Mouse (Mus musculus) midbrain, postnatal 0 days (tissue): ENCODE measurements around the gene Gorasp1. TPM values are rescaled to one million over a fixed set of nuclear protein-coding genes. Genes with fewer than 3 reads are reported as not detected.

Experiments used
- ATAC-seq: fragments of 200-750 bp; cut with Nextera tagmentation; 2 replicates; pipeline ENCODE4 v1.8.0; 2017; ENCODE audit warnings: moderate number of reproducible peaks, mild to moderate bottlenecking, moderate TSS enrichment, moderate library complexity; ENCODE audit not compliant: low FRiP score
- DNase-seq: peaks from one replicate; pipeline ENCODE4 v3.0.0-alpha.2; 2015; ENCODE audit warnings: low spot score
- H3K27ac ChIP-seq: fragments of 300-500 bp; sonication (generic); 2 replicates; pipeline ENCODE4 v1.5.1; 2014; ENCODE audit warnings: low read depth, mild to moderate bottlenecking, low read length, mixed read lengths
- H3K27me3 ChIP-seq: fragments of 300-500 bp; sonication (generic); 2 replicates; pipeline ENCODE4 v1.6.1; 2014; ENCODE audit warnings: low read length, control low read depth, mixed read lengths; ENCODE audit not compliant: insufficient read depth
- H3K36me3 ChIP-seq: fragments of 300-500 bp; sonication (generic); 2 replicates; pipeline ENCODE4 v1.6.1; 2014; ENCODE audit warnings: low read length, control low read depth, mixed read lengths; ENCODE audit not compliant: insufficient read depth
- H3K4me1 ChIP-seq: fragments of 300-500 bp; sonication (generic); 2 replicates; pipeline ENCODE4 v1.6.1; 2014; ENCODE audit warnings: mild to moderate bottlenecking, control low read depth, antibody characterized with exemption, low read length, mixed read lengths; ENCODE audit not compliant: insufficient read depth
- H3K4me2 ChIP-seq: fragments of 300-500 bp; sonication (generic); 2 replicates; pipeline ENCODE4 v1.6.1; 2014; ENCODE audit warnings: low read depth, mild to moderate bottlenecking, low read length, mixed read lengths; ENCODE audit not compliant: poor library complexity, severe bottlenecking
- H3K4me3 ChIP-seq: fragments of 300-500 bp; sonication (generic); 2 replicates; pipeline ENCODE4 v1.5.1; 2014; ENCODE audit warnings: low read depth, mild to moderate bottlenecking, low read length, moderate library complexity
- H3K9ac ChIP-seq: fragments of 300-500 bp; sonication (generic); replicated peaks from 2 replicates; pipeline ENCODE4 v1.6.1; 2014; ENCODE audit warnings: mild to moderate bottlenecking, low read length, moderate library complexity, mixed read lengths; ENCODE audit not compliant: poor library complexity, severe bottlenecking
- H3K9me3 ChIP-seq: fragments of 300-500 bp; sonication (generic); 2 replicates; pipeline ENCODE4 v1.6.1; 2016; ENCODE audit warnings: low read length, control low read depth
- CTCF ChIP-seq: IDR thresholded peaks from 2 replicates; pipeline ENCODE4 v1.5.1; 2016; ENCODE audit warnings: antibody characterized with exemption, mild to moderate bottlenecking
- WGBS: fragments of 180-500 bp; shearing (Covaris S2); extraction: QIAGEN DNeasy Blood & Tissue Kit; methylation state at CpG from one replicate; pipeline ENCODE4 v1.1.7; 2014; 5-methylcytosine and 5-hydroxymethylcytosine counted together
- polyA plus RNA-seq: library from polyadenylated mRNA; unstranded; fragments of >200 nt; fragmentation: Nextera tagmentation; extraction: Ambion mirVana; gene quantifications from 2 replicates; pipeline ENCODE4 v1.2.1, GENCODE M21; 2015
- total RNA-seq: library from RNA; depleted of rRNA; stranded (reverse); fragments of >200 nt; gene quantifications from 2 replicates; pipeline ENCODE4 v1.2.3, GENCODE M21; 2014

Gorasp1 gene
- total and polyA plus RNA-seq, 2 experiments from 2014 or later = 19.0 to 26.2 TPM

DNA sequence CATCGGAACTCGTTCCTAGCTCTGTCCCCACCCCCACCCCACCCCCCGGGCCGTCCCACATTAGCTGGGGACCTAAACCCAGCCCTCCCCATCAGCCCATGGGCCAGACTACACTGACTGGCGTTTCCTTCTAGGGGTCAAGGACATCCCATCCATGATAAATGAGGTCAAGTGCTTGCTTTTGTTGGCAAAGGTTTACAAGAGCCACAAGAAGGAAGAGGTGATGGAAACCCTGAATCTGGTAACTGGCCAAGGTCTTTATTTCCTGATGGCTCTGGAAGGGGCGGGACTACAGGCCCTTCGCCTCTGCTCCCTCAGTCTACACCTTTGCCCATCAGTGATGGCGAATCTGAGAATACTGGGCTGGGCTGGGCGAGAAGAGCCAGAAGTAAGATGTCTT lies 21.5 kb upstream of the Gorasp1 start:
- TF ChIP-seq CTCF = no peak

DNA sequence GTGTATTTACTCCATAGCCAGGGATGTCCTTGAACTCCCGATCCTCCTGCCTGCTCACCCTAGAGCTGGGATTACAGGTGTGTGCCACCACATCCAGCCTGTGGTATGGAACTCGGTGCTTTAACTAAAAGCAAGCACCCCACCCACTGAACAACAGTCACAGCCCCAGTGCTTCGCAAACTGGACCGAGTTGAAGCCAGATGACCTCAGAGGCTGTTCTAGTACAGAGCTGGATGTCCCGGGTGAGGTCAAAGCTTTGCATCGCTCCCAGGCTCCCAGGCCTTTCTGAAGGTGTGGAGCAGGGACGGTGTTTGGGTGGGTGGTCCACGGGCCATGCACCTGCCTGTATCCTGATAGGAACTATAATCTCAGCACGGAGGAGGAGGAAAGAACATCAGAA lies 14.0 kb upstream of the Gorasp1 start:
- Histone ChIP-seq H3K4me3 (no peak overlapping the region), H3K4me1 (no peaks in the 10 kb centered on the region), H3K27ac (no peak overlapping the region), H3K4me2 (no peak overlapping the region), H3K27me3 (no peaks in the 10 kb centered on the region), H3K36me3 (no peaks in the 10 kb centered on the region), H3K9me3 (no peaks in the 10 kb centered on the region), H3K9ac (no peak overlapping the region)
- DNase-seq (no peak), ATAC-seq (no peak)
- WGBS = 91% methylated on average over 9 of the region's 9 CpGs
- TF ChIP-seq CTCF = no peak

More for the DNA sequence above, 21.5 kb upstream of the Gorasp1 start:
- Histone ChIP-seq H3K9ac (no peak overlapping the region), H3K9me3 (no peaks in the 10 kb centered on the region), H3K27ac (no peak overlapping the region), H3K36me3 (no peaks in the 10 kb centered on the region), H3K27me3 (no peaks in the 10 kb centered on the region), H3K4me1 (no peaks in the 10 kb centered on the region), H3K4me2 (no peak overlapping the region), H3K4me3 (no peak overlapping the region)
- 81% methylated on average over 9 of the region's 9 CpGs for WGBS
- no peak for ATAC-seq
- no peak for DNase-seq

- no peak for TF ChIP-seq CTCF
- no peak overlapping the region for H3K27ac ChIP-seq
- H3K27me3 ChIP-seq = no peaks in the 10 kb centered on the region
- DNase-seq (peak; percentile 4), ATAC-seq (no peak)
- no peak overlapping the region for H3K4me3 ChIP-seq
- H3K9me3 ChIP-seq = no peaks in the 10 kb centered on the region
- no peak overlapping the region for H3K4me2 ChIP-seq
- no peaks in the 10 kb centered on the region for H3K36me3 ChIP-seq
- 49% methylated on average over 6 of the region's 6 CpGs for WGBS
- no peaks in the 10 kb centered on the region for H3K4me1 ChIP-seq
- H3K9ac ChIP-seq = no peak overlapping the region
Observed at GRCm38 (mm10) chr9:119950434-119950833, 13.1 kb upstream of the Gorasp1 start.

DNA sequence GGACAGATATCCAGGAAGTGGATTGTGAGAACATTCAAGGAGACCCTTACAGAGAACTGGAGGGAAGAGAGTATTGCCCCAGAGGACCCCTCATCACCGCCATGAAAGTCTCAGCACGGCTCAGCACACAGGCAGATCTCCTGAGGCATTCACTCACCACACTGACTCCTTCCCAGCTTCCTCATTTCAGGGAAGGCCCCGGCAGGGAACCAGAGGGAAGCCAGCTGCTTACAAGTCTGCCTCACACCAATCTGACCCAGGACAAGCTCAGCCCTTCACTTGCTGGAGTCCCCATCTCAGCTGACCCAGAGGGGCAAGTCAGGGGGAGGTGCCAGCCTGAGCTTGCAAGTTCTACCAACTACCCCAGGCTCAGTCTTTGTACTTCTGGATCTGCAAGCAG lies 11.4 kb upstream of the Gorasp1 start:
- 39% methylated on average over 3 of the region's 3 CpGs for WGBS
- Histone ChIP-seq H3K36me3 (no peaks in the 10 kb centered on the region), H3K4me3 (no peak overlapping the region), H3K9me3 (no peaks in the 10 kb centered on the region), H3K4me1 (no peaks in the 10 kb centered on the region), H3K4me2 (no peak overlapping the region), H3K9ac (no peak overlapping the region), H3K27ac (no peak overlapping the region), H3K27me3 (no peaks in the 10 kb centered on the region)
- DNase-seq = no peak
- no peak for ATAC-seq
- TF ChIP-seq CTCF = no peak

- no peak overlapping the region for H3K9ac ChIP-seq
- DNase-seq (no peak), ATAC-seq (no peak)
- no peaks in the 10 kb centered on the region for H3K36me3 ChIP-seq
- H3K9me3 ChIP-seq = no peaks in the 10 kb centered on the region
- no peak overlapping the region for H3K4me2 ChIP-seq
- H3K27ac ChIP-seq = no peak overlapping the region
- H3K4me3 ChIP-seq = no peak overlapping the region
- peak; percentile 55 for TF ChIP-seq CTCF
- no peaks in the 10 kb centered on the region for H3K27me3 ChIP-seq
- H3K4me1 ChIP-seq = no peaks in the 10 kb centered on the region
- 75% methylated on average over 12 of the region's 12 CpGs for WGBS
Observed at GRCm38 (mm10) chr9:119945173-119945900, 8.0 kb upstream of the Gorasp1 start.

- Histone ChIP-seq H3K4me2 (no peak overlapping the region), H3K9ac (no peak overlapping the region), H3K4me1 (no peaks in the 10 kb centered on the region), H3K27me3 (no peaks in the 10 kb centered on the region), H3K4me3 (no peak overlapping the region), H3K36me3 (no peaks in the 10 kb centered on the region), H3K27ac (no peak overlapping the region), H3K9me3 (no peaks in the 10 kb centered on the region)
- 57% methylated on average over 1 of the region's 1 CpGs for WGBS
- TF ChIP-seq CTCF = no peak
- ATAC-seq = no peak
- DNase-seq = no peak
Observed at GRCm38 (mm10) chr9:119943326-119943725, 6.0 kb upstream of the Gorasp1 start.
